Mouse (Mus musculus): ENCODE measurements at regions not wholly inside any gene's neighbourhood (a gene's known extent, or its start where the extent isn't known, plus 50 kb on each side); places are given as distances from the start of the nearest gene placed in this dataset.

DNA sequence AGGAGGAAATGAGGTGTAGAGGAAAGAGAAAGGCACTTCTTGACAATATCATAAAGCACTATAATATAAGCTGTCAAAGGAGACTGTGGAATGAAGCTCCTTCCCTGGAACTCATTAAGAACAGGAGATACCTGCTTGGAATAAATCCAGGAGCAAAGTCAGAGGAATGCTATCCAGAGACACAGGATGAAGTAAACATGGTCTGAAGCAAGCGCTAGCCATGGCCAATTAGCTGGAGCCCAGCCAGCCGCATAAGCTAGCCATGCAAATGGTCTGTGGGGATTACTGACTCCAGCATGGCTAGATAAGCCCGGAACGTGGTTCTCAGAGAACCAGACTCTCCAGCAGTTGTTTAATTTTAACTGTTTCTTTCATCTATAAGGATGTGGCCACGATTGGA lies 54.9 kb upstream of the Gpc3 start:
- peak; percentile 6 for DNase-seq

GRCm38 (mm10) chrX:52679045-52679444 lies 65.3 kb upstream of the Gpc3 start:
- peak; percentile 10 for DNase-seq

- no peak for DNase-seq
These were observed 80.6 kb upstream of the Gpc3 start for GRCm38 (mm10) chrX:52694392-52694791.

DNA sequence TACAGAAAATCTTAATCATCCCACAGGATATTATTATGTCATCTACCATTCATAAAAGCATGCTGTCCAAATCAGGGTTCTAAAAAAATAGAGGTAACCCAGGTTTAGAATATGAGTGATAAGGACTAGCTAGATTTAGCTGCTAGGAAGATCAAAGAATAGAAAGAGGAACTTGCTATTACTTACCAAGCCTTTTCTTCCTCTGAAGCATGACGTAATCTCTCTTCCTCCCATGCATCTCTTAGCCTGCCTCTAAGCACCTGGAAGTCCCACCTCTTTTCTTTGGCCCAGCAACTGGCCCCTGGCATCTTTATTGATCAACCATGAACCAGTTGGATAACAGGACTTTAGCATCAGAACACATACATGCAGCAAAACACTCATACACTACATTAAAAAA lies 85.9 kb upstream of the Gpc3 start:
- DNase-seq, result no peak

DNA sequence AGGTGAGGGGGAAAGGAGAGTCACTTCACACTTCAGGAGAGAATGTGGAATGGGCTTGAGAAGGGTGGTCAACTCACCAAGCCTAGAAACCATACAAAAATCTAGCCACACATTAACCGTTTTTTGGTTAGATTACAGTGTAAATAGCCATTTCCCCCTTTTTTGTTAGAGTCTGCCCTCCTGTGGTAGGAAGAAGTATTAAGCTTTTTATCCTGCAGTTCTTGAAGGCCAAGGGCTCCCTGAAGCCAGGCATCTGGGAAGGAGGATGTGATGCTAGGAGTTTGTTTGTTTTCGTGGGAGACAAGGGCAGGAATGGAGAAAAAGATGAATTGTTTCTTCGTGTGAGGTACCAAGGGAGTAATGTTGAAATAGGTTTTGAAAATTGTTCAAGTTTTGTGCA lies 73.5 kb upstream of the Ccdc160 start:
- no peak for DNase-seq

DNA sequence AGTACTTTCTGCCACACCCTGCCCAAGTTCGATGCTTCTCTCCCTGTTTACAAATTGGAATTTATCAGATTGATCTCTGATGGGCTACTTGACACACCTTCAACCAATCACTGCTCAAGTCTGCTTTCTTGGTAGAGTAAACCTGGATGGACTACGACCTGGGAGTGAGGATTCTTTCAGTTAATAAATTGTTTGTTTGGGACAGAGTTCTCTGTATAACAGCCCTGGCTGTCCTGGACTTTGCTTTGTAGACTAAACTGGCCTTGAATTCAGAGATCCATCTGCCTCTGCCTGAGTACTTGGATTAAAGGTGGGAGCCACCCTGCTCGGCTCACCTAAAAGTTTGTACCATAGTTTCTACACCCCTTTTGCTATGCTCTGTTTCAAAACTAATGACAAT lies 52.9 kb upstream of the Ccdc160 start:
- no peak for DNase-seq

All from gastrocnemius, postnatal 10 days (tissue).